Mouse (Mus musculus) spleen, embryonic (tissue): ENCODE measurements at regions not wholly inside any gene's neighbourhood (a gene's known extent, or its start where the extent isn't known, plus 50 kb on each side); places are given as distances from the start of the nearest gene placed in this dataset.

Source experiments
- CTCF ChIA-PET: fragments of 350-600 bp; sonication (Branson Sonifier 250); formaldehyde crosslinking; loops from one replicate; lab custom pipeline; 2022; lab: Charles Lee

DNA sequence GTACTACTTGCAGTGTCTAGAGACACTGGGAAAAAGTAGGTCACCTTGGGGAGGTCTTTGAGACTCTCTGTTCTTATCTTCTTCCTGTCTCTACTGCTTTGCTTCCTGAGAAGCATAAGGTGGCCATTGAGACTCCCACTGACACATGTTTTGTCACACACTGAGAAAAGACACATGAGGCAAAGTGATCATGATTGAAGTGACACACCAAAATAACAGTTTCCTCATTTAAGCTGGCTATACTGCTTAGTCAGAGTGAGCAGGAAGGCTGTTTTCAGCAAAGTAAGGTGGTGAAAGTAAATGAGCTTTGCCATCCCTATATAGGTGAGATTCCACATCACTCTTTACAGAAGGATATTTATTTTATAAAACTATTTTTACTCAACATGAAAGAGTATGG, 63.8 kb upstream of the Epha5 start:
- CTCF ChIA-PET = no interaction called here
